Mouse (Mus musculus) skeletal muscle tissue, postnatal 0 days (tissue): Measurements from ENCODE around the gene Syne1. TPM values are rescaled to one million over a fixed set of nuclear protein-coding genes. Genes with fewer than 3 reads are reported as not detected.

Source experiments
- polyA plus RNA-seq: library from polyadenylated mRNA; unstranded; fragments of >200 nt; fragmentation: Nextera tagmentation; extraction: Ambion mirVana; gene quantifications from 2 replicates; pipeline ENCODE4 v1.2.1, GENCODE M21; 2015

Syne1 gene
- polyA plus RNA-seq, result 22.7 and 27.4 TPM in 2 replicates

DNA sequence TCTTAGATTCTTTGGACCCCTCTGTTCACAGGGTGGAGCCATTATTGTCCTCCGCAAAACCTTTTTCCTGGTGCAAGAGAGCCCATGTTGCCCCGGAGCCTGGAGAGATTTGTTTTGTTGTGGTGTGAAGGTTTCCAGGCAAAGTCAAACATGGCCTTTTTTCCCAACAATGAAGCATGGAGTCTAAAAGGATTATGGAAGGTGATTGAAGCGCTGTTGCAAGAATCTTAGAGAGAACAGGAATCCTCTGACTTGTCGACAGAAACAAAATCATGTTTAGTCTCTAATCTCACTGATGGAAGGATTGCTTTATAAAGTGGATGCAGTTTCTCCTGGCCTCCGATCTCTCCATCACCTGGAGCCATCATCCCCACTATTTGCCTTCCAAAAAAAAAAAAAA, at the start of gene Syne1:
TSS of gene Syne1 (minus strand) at position 101 of the 400 bp plus-strand sequence.

DNA sequence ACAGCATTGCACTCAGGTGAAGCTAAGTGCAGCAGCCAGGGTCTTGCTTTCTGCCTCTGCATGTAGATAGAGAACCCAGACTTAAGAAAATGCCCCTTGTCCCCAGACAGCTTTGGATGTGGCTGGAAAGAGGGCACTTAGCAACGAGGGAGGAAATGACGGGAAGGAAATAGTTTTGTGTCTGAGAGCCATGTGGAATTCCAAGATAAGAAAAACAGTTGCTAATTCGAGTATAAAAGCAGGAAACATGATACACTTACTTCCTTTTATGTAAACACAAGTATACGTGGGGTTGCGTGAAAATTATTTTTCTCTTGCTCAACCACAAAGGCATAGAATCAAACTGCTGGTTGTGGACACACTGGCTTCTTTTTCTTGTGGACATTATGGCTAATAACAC, 42.2 kb upstream of the Syne1 start, which contains the start of gene Myct1:
TSS of gene Myct1 (plus strand) at position 312 of the 400 bp plus-strand sequence.

DNA sequence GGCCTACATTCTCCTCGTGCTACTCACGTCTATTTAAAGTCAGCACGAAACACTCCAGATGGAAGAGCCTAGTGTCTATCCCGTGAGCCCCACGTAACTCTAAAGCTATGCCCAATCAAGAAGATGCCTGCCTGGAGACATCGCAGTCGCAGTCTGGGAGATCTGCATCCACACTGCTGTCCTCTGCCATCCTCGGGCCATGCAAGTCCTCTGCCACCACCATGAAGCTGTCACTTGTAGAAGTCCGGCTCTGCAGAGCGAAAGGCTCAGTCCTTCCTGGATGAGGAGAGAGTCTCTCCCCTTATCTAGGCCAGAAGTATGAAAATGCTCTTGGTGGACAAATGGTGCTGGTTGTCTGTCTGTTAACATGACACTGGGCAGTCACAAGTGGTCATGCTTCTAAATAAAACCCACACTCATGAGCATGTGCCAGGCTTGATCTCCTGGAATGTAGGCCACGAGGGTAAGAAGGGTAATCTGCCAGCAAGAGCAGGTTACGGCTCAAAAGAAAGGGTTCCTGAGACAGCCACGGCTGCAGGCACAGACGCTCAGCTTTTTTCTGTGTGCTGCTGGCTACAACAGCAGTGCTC, 482.5 kb downstream of the Syne1 start, which contains the start of gene Gm10097:
TSS of gene Gm10097 (plus strand) at position 517 of the 590 bp plus-strand sequence.

Other genes with a start within 250 kb of the Syne1 start
- gene Myct1, start 42.3 kb upstream of the Syne1 start, polyA plus RNA-seq, result 6.3 and 7.3 TPM in 2 replicates
- gene Vip, start 87.7 kb upstream of the Syne1 start, polyA plus RNA-seq, result not detected in 2 replicates